ENCODE assay signal across 22 mouse cellular contexts in genomic region chr10:45069557-45069956, GRCm38 (mm10). TPM values are rescaled to one million over a fixed set of nuclear protein-coding genes. Genes with fewer than 3 reads are reported as not detected.
DNase-seq lines count a peak whose midpoint lies in the region; ATAC-seq and TF ChIP-seq lines count a peak whose summit lies in the region.
"Had no signal": no experiment of that assay in that cellular context is flagged by ENCODE, and none has a peak within 500 bp of the region (broad histone marks: within the 10 kb centered on the region; RNA-seq: fewer than 3 reads in every experiment).

No protein-coding gene starts in this region.

- no peaks in the 10 kb centered on the region for H3K9me3 ChIP-seq in heart, embryonic 14.5 days (ENCODE audit: control insufficient read depth, low read length)
- H3K9me3 ChIP-seq in CH12.LX (replicated peaks; ENCODE audit: low read length) = no peaks in the 10 kb centered on the region
- no peaks in the 10 kb centered on the region for H3K9me3 ChIP-seq in liver, embryonic 13.5 days (replicated peaks)
- H3K9me3 ChIP-seq: embryonic facial prominence, embryonic 13.5 days; forebrain, embryonic 10.5 days; limb, embryonic 10.5 days; neural tube, embryonic 12.5 days; stomach, embryonic 15.5 days had no signal

- intact Hi-C loops in heart, postnatal 36 days (cut with DNase I) = loop anchor here (5.0 kb wide), 2 partner anchors 63 to 1527 kb away; partner anchors contain the start of gene 1700021F05Rik

- H3K4me1 ChIP-seq in heart, embryonic 14.5 days (ENCODE audit: control insufficient read depth in 2 of 2, insufficient read depth in 2 of 2, low read length in 2 of 2) = peaks cover 12 to 38% of the 10 kb centered on the region in 2 experiments
- peaks cover 10 to 45% of the 10 kb centered on the region in 2 experiments for H3K4me1 ChIP-seq in CH12.LX (ENCODE audit: control insufficient read depth in 1 of 2, insufficient read depth in 2 of 2)
- peaks cover 70% of the 10 kb centered on the region for H3K4me1 ChIP-seq in liver, embryonic 13.5 days (replicated peaks)

- no peaks in the 10 kb centered on the region for H3K27me3 ChIP-seq in heart, embryonic 14.5 days (ENCODE audit: control insufficient read depth, insufficient read depth, low read length)
- no peaks in the 10 kb centered on the region for H3K27me3 ChIP-seq in CH12.LX (replicated peaks)
- H3K27me3 ChIP-seq in liver, embryonic 13.5 days = no peaks in the 10 kb centered on the region
- H3K27me3 ChIP-seq: embryonic facial prominence, embryonic 13.5 days; neural tube, embryonic 12.5 days; stomach, embryonic 15.5 days had no signal

- no peak for TF ChIP-seq RAD21 in CH12.LX (IDR thresholded peaks at IDR 0.05; ENCODE audit: low read depth, low read length)

- TF ChIP-seq POLR2A in CH12.LX (IDR thresholded peaks at IDR 0.05; ENCODE audit: low read depth, low read length) = no peak

- peaks cover 53% of the 10 kb centered on the region for H3K79me2 ChIP-seq in CH12.LX (replicated peaks; ENCODE audit: control insufficient read depth, extremely low read depth, insufficient read depth, poor library complexity, severe bottlenecking)

- peaks cover 31% of the 10 kb centered on the region for H3K36me3 ChIP-seq in heart, embryonic 14.5 days (ENCODE audit: control insufficient read depth, insufficient read depth, low read length)
- H3K36me3 ChIP-seq in CH12.LX (replicated peaks in 1 of 2; ENCODE audit: control insufficient read depth in 1 of 2, insufficient read depth in 1 of 2, low read length in 1 of 2) = peaks cover 23 to 35% of the 10 kb centered on the region in 2 experiments
- peaks cover 23% of the 10 kb centered on the region for H3K36me3 ChIP-seq in liver, embryonic 13.5 days
- H3K36me3 ChIP-seq: stomach, embryonic 15.5 days had no signal

- H3K27ac ChIP-seq in heart, embryonic 14.5 days (replicated peaks in 1 of 2; ENCODE audit: control insufficient read depth in 1 of 2, insufficient read depth in 1 of 2, low read depth in 2 of 2, low read length in 2 of 2) = 0 out of 4 replicates have a peak overlapping the region, but pooled peaks of 1 of the 2 experiments have one; percentile 27
- H3K27ac ChIP-seq in CH12.LX (ENCODE audit: insufficient read depth, low read depth) = peak overlapping the region; percentile 17; the same call in 1 of the 2 replicates
- H3K27ac ChIP-seq in liver, embryonic 13.5 days = no peak overlapping the region
- H3K27ac ChIP-seq: embryonic facial prominence, embryonic 13.5 days; forebrain, embryonic 10.5 days; left cerebral cortex, adult 2 months; limb, embryonic 10.5 days; neural tube, embryonic 12.5 days; stomach, embryonic 15.5 days had no signal

- TF ChIP-seq CTCF in CH12.LX (conservative IDR thresholded peaks at IDR 0.05 in 1 of 2, IDR thresholded peaks at IDR 0.05 in 1 of 2; ENCODE audit: low read depth in 2 of 2, low read length in 2 of 2) = no peak

- dilution Hi-C loops in CH12.LX (cut with MboI; ENCODE audit: extremely low pct_ligation_motif_present, extremely low pct_unique_long_range_greater_than_20kb, low sequenced_read_pairs) = no loop called here

- DNase-seq in heart, postnatal 36 days = no peak
- no peak for DNase-seq in CH12.LX (ENCODE audit: extremely low read depth)
- peak; percentile 52 for DNase-seq in c-Kit-positive CD71-positive TER-119-negative erythroid progenitor cells, embryonic 14.5 days (ENCODE audit: low read depth)
- DNase-seq in liver, embryonic 13.5 days = peak; percentile 21
- DNase-seq in embryo, embryonic 11 days = no peak
- no peak for DNase-seq in lung, postnatal 14 days
- DNase-seq in thymus, postnatal 36 days = no peak
- DNase-seq: cerebellum, adult 11-12 months; gastrocnemius, postnatal 14 days; heart, postnatal 10 days; kidney, adult 2 months; kidney, postnatal 14 days; lung, adult 2 months; spleen, adult 18-20 months; thymus, postnatal 4 days had no signal

- no peak; the same call in 1 of the 2 replicates for TF ChIP-seq EP300 in CH12.LX (IDR thresholded peaks at IDR 0.05; ENCODE audit: low read length)

- H3K4me2 ChIP-seq in heart, embryonic 14.5 days (ENCODE audit: low read length) = peak overlapping the region; percentile 75
- peak overlapping the region; percentile 76 for H3K4me2 ChIP-seq in CH12.LX (ENCODE audit: insufficient read depth, low read depth, poor library complexity, severe bottlenecking)
- peak overlapping the region; percentile 94 for H3K4me2 ChIP-seq in liver, embryonic 13.5 days
- H3K4me2 ChIP-seq: embryonic facial prominence, embryonic 13.5 days; neural tube, embryonic 12.5 days; stomach, embryonic 15.5 days had no signal

- H3K9ac ChIP-seq in heart, embryonic 14.5 days (ENCODE audit: low read length) = peak overlapping the region; percentile 1; the same call in 1 of the 2 replicates
- peak overlapping the region; percentile 90 for H3K9ac ChIP-seq in CH12.LX (ENCODE audit: insufficient read depth, low read depth)
- H3K9ac ChIP-seq in liver, embryonic 13.5 days = no peak overlapping the region
- H3K9ac ChIP-seq: embryonic facial prominence, embryonic 13.5 days; neural tube, embryonic 12.5 days; stomach, embryonic 15.5 days had no signal

- 48% methylated on average over 6 of the region's 6 CpGs for WGBS in heart, embryonic 14.5 days
- WGBS in liver, embryonic 13.5 days (ENCODE audit: insufficient replicate concordance) = 36% methylated on average over 6 of the region's 6 CpGs

- no peak for ATAC-seq in heart, embryonic 14.5 days (ENCODE audit: insufficient number of reproducible peaks, insufficient read depth, low FRiP score, low read depth)
- no peak for ATAC-seq in liver, embryonic 13.5 days (ENCODE audit: low read depth)

- H3K4me3 ChIP-seq in heart, embryonic 14.5 days (ENCODE audit: control insufficient read depth in 1 of 2, insufficient read depth in 1 of 2, low read depth in 1 of 2, low read length in 2 of 2) = peak overlapping the region in 1 of 2 experiments; percentile 1; a peak in 1 of 4 replicates
- peak overlapping the region in 2 of 3 experiments; percentile 27 to 95 for H3K4me3 ChIP-seq in CH12.LX (replicated peaks in 1 of 3; ENCODE audit: low read depth in 2 of 3, low read length in 2 of 3, poor library complexity in 1 of 3)
- H3K4me3 ChIP-seq in liver, embryonic 13.5 days (replicated peaks) = no peak overlapping the region
- H3K4me3 ChIP-seq: embryonic facial prominence, embryonic 13.5 days; left cerebral cortex, adult 2 months; neural tube, embryonic 12.5 days; stomach, embryonic 15.5 days had no signal

- in situ Hi-C loops in CH12.LX (cut with MboI; ENCODE audit: low pct_ligation_motif_present, low pct_unique_long_range_greater_than_20kb, low sequenced_read_pairs) = no loop called here

TF ChIP-seq in CH12.LX, 34 proteins besides CTCF, POLR2A, EP300 and RAD21:
- TF ChIP-seq POLR2AphosphoS2 (IDR thresholded peaks at IDR 0.05; ENCODE audit: low read depth, low read length) = no peak
- TF ChIP-seq NELFE (IDR thresholded peaks at IDR 0.05; ENCODE audit: low read depth, low read length) = no peak
- TF ChIP-seq MEF2A (IDR thresholded peaks at IDR 0.05; ENCODE audit: borderline replicate concordance, low read depth, low read length) = peak; percentile 40; the same call in 1 of the 2 replicates
- no peak for TF ChIP-seq KAT2A (IDR thresholded peaks at IDR 0.05; ENCODE audit: insufficient replicate concordance, low read length)
- no peak for TF ChIP-seq BHLHE40 (IDR thresholded peaks at IDR 0.05; ENCODE audit: low read depth, low read length)

RNA-seq across cellular contexts. Expression of gene Prep, which starts 2.6 kb away (rescaled TPM):
- 24.4 and 26.7 TPM in 2 replicates for polyA plus RNA-seq in heart, embryonic 14.5 days (2014; fragmentation: Nextera tagmentation; extraction: Ambion mirVana)
- total RNA-seq in heart, postnatal 36 days (2021) = 10 to 100 TPM; 15.6 TPM
- total RNA-seq in CH12.LX (2012; rRNA removed) (17.6 and 17.8 TPM in 2 replicates), CH12.LX (2014; rRNA removed) (25.0 and 25.7 TPM in 2 replicates)
- 26.0 and 28.2 TPM in 2 replicates for polyA plus RNA-seq in CH12.LX (2012; ENCODE audit: insufficient read length, low read depth)
- 11.8 and 14.2 TPM in 2 replicates for polyA plus RNA-seq in liver, embryonic 13.5 days (2015; fragmentation: Nextera tagmentation; extraction: Ambion mirVana)

Comparison
In these comparisons a context has a peak if more than half of its experiments do, and no peak if none do; other contexts are left out.
1. DNase-seq: peak in c-Kit-positive CD71-positive TER-119-negative erythroid progenitor cells, embryonic 14.5 days (single experiment) and liver, embryonic 13.5 days (single experiment); none in heart, postnatal 36 days (0 of 2), CH12.LX (single experiment), embryo, embryonic 11 days (single experiment), lung, postnatal 14 days (single experiment) and thymus, postnatal 36 days (0 of 2).
2. Peak in every context shown above with its lines, with median percentiles within 50 percentile points of each other: H3K4me2 ChIP-seq.